ENCODE assay signal across 20 mouse cellular contexts in genomic region chr2:104001861-104002260, GRCm38 (mm10). TPM values are rescaled to one million over a fixed set of nuclear protein-coding genes. Genes with fewer than 3 reads are reported as not detected.
"Had no signal": no experiment of that assay in that cellular context is flagged by ENCODE, and none has a peak within 500 bp of the region (broad histone marks: within the 10 kb centered on the region; RNA-seq: fewer than 3 reads in every experiment).

No protein-coding gene starts in this region.

- H3K9ac ChIP-seq: liver, embryonic 14.5 days; lung, embryonic 14.5 days; midbrain, embryonic 13.5 days; midbrain, embryonic 15.5 days; neural tube, embryonic 13.5 days; neural tube, embryonic 15.5 days had no signal

- DNase-seq: lung, adult 18-20 months; lung, postnatal 10 days; lung, postnatal 4 days; retina, postnatal 1 day; right cerebral cortex, adult 18-20 months; right cerebral cortex, postnatal 25 days; right cerebral cortex, postnatal 4 days; spleen, adult 18-20 months; thymus, adult 18-20 months; thymus, postnatal 25 days; thymus, postnatal 4 days had no signal

- H3K4me3 ChIP-seq: midbrain, embryonic 10.5 days; midbrain, embryonic 13.5 days; midbrain, embryonic 15.5 days; myocyte; neural tube, embryonic 13.5 days; neural tube, embryonic 15.5 days had no signal

- H3K4me1 ChIP-seq: midbrain, embryonic 13.5 days; midbrain, embryonic 15.5 days; neural tube, embryonic 13.5 days; neural tube, embryonic 15.5 days had no signal

- H3K9me3 ChIP-seq: midbrain, embryonic 10.5 days; midbrain, embryonic 13.5 days; midbrain, embryonic 15.5 days; neural tube, embryonic 13.5 days; neural tube, embryonic 15.5 days had no signal

- H3K36me3 ChIP-seq: midbrain, embryonic 10.5 days; midbrain, embryonic 13.5 days; midbrain, embryonic 15.5 days; neural tube, embryonic 13.5 days; neural tube, embryonic 15.5 days had no signal

- H3K4me2 ChIP-seq: lung, embryonic 14.5 days; midbrain, embryonic 13.5 days; midbrain, embryonic 15.5 days; neural tube, embryonic 13.5 days; neural tube, embryonic 15.5 days had no signal

- H3K27ac ChIP-seq: liver, embryonic 14.5 days; midbrain, embryonic 10.5 days; midbrain, embryonic 13.5 days; midbrain, embryonic 15.5 days; neural tube, embryonic 13.5 days; neural tube, embryonic 15.5 days had no signal

- H3K27me3 ChIP-seq: midbrain, embryonic 13.5 days; midbrain, embryonic 15.5 days had no signal

- ATAC-seq: midbrain, embryonic 15.5 days had no signal

RNA-seq across cellular contexts. Expression of gene 4931422A03Rik, which starts 26.3 kb away (rescaled TPM):
- polyA plus RNA-seq: small intestine, adult 2 months had no signal
